Mouse (Mus musculus): ENCODE results near the gene Eef2kmt. TPM values are rescaled to one million over a fixed set of nuclear protein-coding genes. Genes with fewer than 3 reads are reported as not detected.

Gene Eef2kmt
- 4.1 and 6.3 TPM in 2 replicates for polyA plus RNA-seq (2011; ENCODE audit: insufficient read depth, insufficient read length, low replicate concordance, missing spikeins)

DNA sequence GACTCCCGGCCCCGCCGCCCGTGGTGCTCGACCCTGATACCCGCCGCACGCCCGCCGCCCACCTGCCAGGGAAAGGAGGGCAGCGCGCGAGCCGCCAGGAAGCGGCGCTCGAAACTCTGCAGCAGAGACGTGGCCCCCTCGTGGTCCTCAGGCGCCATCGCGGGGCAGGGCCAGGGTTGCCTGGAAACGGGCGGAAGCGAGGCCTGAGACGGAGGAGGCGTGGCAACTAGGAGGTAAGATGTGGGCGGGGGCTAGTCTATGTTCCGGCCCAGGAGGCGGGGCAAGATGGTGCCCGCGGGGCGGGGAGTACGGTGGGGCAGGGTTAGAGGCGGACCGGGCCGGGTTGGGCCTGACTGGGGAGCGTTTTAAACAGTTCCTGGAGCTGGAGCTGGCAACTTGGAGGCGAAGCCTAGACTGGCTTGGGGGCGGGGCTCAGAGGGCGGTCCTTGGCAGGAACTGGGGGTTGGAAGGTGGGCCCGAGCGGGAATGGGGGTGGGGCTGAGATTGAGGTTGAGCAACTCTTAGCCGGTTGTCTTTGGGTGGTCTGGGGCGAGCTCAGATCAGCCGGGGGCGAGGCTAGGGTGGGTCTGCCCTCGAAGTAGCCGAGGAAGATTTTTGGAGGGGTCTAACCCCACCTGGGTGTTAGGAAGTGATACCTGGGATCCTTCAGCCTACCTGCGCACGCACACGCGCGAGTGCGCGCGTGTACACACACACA, at the start of gene Eef2kmt:
Eef2kmt (minus strand) TSS at position 205 of the 718 bp plus-strand sequence.
- H3K4me1 ChIP-seq (ENCODE audit: control insufficient read depth, insufficient read depth, low read length), result no peaks in the 10 kb centered on the region; the same call in 1 of the 2 replicates
- peak within 1 kb of the TSS; percentile 39 for H3K27ac ChIP-seq (ENCODE audit: control insufficient read depth, insufficient read depth, low read depth, low read length, poor library complexity)
- H3K4me3 ChIP-seq (replicated peaks; ENCODE audit: control insufficient read depth, low read depth, low read length), result peak within 1 kb of the TSS; percentile 70
- WGBS, result 2% methylated on average over 57 of the region's 57 CpGs
- peak; percentile 52; the same call in 1 of the 2 replicates for TF ChIP-seq CTCF (IDR thresholded peaks at IDR 0.05; ENCODE audit: control insufficient read depth, insufficient read depth, low read length)
- TF ChIP-seq POLR2A (IDR thresholded peaks at IDR 0.05; ENCODE audit: borderline replicate concordance, control insufficient read depth, low read depth, low read length), result peak; percentile 42; the same call in 1 of the 2 replicates

DNA sequence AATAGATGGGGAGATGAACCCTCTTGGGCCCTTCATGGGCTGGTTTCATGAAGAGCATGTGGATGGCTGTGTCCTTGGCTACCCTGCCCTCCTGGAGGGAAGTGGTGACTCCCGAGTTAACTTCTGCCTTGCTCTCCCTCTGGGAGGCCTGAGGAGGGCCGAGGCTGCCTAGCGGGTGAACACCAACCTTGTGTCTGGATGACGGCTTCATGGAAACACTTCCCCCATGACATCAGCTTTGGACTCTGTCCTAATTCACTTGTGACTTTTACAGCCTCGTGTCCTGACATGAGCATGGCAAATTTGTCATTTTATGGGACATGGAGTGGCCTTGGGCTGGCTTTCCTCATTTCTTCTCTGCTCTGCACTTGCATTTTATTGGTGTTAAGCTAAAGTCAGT, 39.5 kb upstream of the Eef2kmt start:
- no peak for TF ChIP-seq POLR2A (IDR thresholded peaks at IDR 0.05; ENCODE audit: borderline replicate concordance, control insufficient read depth, low read depth, low read length)
- TF ChIP-seq CTCF (IDR thresholded peaks at IDR 0.05; ENCODE audit: control insufficient read depth, insufficient read depth, low read length), result no peak
- 65% methylated on average over 5 of the region's 5 CpGs for WGBS
- no peaks in the 10 kb centered on the region for H3K4me1 ChIP-seq (ENCODE audit: control insufficient read depth, insufficient read depth, low read length)
- H3K27ac ChIP-seq (ENCODE audit: control insufficient read depth, insufficient read depth, low read depth, low read length, poor library complexity), result no peak overlapping the region
- no peak overlapping the region for H3K4me3 ChIP-seq (replicated peaks; ENCODE audit: control insufficient read depth, low read depth, low read length)

- H3K27ac ChIP-seq (ENCODE audit: control insufficient read depth, insufficient read depth, low read depth, low read length, poor library complexity), result no peak overlapping the region
- 28% methylated on average over 3 of the region's 3 CpGs for WGBS
- no peak for TF ChIP-seq CTCF (IDR thresholded peaks at IDR 0.05; ENCODE audit: control insufficient read depth, insufficient read depth, low read length)
- TF ChIP-seq POLR2A (IDR thresholded peaks at IDR 0.05; ENCODE audit: borderline replicate concordance, control insufficient read depth, low read depth, low read length), result no peak
- H3K4me3 ChIP-seq (replicated peaks; ENCODE audit: control insufficient read depth, low read depth, low read length), result no peak overlapping the region
- no peaks in the 10 kb centered on the region for H3K4me1 ChIP-seq (ENCODE audit: control insufficient read depth, insufficient read depth, low read length)
Observed at GRCm38 (mm10) chr16:5285376-5285775, 29.6 kb upstream of the Eef2kmt start.

DNA sequence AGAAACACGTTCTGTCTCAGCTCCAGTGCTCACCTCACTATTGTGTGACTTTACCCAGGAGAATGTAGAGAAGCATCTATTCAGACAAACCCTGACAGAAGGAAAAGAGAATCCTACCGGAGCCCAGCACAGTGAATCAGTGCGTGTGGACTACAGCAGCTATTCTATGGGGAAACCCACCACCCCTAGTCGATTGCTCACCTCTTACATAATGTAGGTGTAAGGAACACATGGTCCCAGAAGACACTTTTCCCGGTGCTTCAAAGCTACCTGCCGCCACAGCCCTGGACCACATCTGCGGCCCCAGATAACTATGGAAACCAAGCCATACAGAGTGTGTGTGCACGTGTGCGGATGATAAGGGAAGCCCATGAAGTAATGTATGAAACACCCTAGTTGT, 26.9 kb upstream of the Eef2kmt start:
- Histone ChIP-seq H3K4me3 (replicated peaks; ENCODE audit: control insufficient read depth, low read depth, low read length) (no peak overlapping the region), H3K4me1 (ENCODE audit: control insufficient read depth, insufficient read depth, low read length) (no peaks in the 10 kb centered on the region), H3K27ac (ENCODE audit: control insufficient read depth, insufficient read depth, low read depth, low read length, poor library complexity) (no peak overlapping the region)
- WGBS, result 80% methylated on average over 9 of the region's 9 CpGs
- no peak for TF ChIP-seq CTCF (IDR thresholded peaks at IDR 0.05; ENCODE audit: control insufficient read depth, insufficient read depth, low read length)
- no peak for TF ChIP-seq POLR2A (IDR thresholded peaks at IDR 0.05; ENCODE audit: borderline replicate concordance, control insufficient read depth, low read depth, low read length)

DNA sequence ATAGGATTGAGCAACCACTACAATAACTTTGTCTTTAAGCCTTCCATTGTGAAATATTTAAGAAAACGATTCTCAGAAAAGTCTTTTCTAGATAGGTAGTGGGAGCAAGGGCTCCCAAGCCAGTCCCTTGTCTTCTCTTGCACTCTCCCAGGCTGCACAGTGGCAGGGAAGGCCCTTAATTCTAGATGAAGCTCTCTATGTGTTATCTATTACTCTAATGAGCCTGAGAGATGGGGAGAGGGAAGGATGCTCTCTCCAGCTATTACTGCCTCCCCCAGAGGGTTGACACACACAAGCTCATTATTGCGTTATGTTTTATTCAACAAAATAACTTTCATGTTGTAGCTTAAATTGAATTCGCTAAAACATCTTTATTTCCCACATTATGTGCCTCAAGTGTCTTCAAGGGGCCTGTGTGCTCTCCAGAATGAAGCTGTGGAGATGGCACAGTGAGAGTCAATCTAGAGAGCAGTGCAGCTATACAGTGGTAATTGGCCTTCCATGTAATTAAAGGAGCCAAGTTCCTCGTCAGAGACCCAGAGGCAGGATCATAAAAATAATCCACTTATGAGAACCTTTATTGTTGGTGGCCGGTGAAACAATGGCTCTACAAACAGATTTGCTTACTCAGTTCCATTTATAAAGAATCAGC, 23.9 kb upstream of the Eef2kmt start:
- H3K4me3 ChIP-seq (replicated peaks; ENCODE audit: control insufficient read depth, low read depth, low read length), result no peak overlapping the region
- TF ChIP-seq CTCF (IDR thresholded peaks at IDR 0.05; ENCODE audit: control insufficient read depth, insufficient read depth, low read length) (no peak), POLR2A (IDR thresholded peaks at IDR 0.05; ENCODE audit: borderline replicate concordance, control insufficient read depth, low read depth, low read length) (no peak)
- H3K27ac ChIP-seq (ENCODE audit: control insufficient read depth, insufficient read depth, low read depth, low read length, poor library complexity), result no peak overlapping the region
- no peaks in the 10 kb centered on the region for H3K4me1 ChIP-seq (ENCODE audit: control insufficient read depth, insufficient read depth, low read length)
- 74% methylated on average over 5 of the region's 5 CpGs for WGBS

- Histone ChIP-seq H3K4me3 (replicated peaks; ENCODE audit: control insufficient read depth, low read depth, low read length) (no peak overlapping the region), H3K27ac (ENCODE audit: control insufficient read depth, insufficient read depth, low read depth, low read length, poor library complexity) (no peak overlapping the region), H3K4me1 (ENCODE audit: control insufficient read depth, insufficient read depth, low read length) (no peaks in the 10 kb centered on the region)
- TF ChIP-seq POLR2A (IDR thresholded peaks at IDR 0.05; ENCODE audit: borderline replicate concordance, control insufficient read depth, low read depth, low read length), result no peak
- TF ChIP-seq CTCF (IDR thresholded peaks at IDR 0.05; ENCODE audit: control insufficient read depth, insufficient read depth, low read length), result no peak
- WGBS, result 60% methylated on average over 3 of the region's 3 CpGs
Observed at GRCm38 (mm10) chr16:5272371-5272770, 16.6 kb upstream of the Eef2kmt start.

DNA sequence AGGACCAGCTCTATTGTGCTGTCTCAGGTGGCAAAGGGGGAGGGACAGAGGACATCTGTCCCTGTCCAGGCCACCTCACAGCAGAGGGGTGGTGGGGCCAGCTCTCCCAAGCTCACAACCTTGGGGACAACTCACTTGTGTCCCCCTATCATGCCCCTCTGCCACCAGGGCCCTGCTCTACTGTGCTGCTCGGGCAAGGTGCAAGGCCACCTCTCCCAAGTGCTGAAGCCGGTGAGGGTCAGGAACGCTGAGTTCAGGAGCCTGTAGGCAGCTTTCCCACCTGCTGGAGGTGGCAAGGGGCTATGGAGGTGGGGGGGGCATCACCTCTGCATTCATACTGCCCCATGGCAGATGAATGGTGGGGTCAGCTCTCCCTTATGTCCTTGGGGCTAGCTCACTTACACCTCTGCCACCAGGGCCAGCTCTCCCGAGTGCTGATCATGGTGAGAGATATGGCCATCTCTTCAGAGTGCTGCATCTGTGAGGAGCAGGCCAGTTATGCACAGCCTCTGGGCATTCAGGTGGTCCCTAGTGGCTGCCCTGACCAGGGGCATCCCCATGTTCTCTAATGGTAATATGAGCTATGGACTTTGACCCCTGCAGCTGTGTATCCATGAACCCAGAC, 15.7 kb upstream of the Eef2kmt start:
- no peak overlapping the region for H3K27ac ChIP-seq (ENCODE audit: control insufficient read depth, insufficient read depth, low read depth, low read length, poor library complexity)
- no peaks in the 10 kb centered on the region for H3K4me1 ChIP-seq (ENCODE audit: control insufficient read depth, insufficient read depth, low read length)
- TF ChIP-seq CTCF (IDR thresholded peaks at IDR 0.05; ENCODE audit: control insufficient read depth, insufficient read depth, low read length), result no peak
- no peak overlapping the region for H3K4me3 ChIP-seq (replicated peaks; ENCODE audit: control insufficient read depth, low read depth, low read length)
- 76% methylated on average over 4 of the region's 4 CpGs for WGBS

DNA sequence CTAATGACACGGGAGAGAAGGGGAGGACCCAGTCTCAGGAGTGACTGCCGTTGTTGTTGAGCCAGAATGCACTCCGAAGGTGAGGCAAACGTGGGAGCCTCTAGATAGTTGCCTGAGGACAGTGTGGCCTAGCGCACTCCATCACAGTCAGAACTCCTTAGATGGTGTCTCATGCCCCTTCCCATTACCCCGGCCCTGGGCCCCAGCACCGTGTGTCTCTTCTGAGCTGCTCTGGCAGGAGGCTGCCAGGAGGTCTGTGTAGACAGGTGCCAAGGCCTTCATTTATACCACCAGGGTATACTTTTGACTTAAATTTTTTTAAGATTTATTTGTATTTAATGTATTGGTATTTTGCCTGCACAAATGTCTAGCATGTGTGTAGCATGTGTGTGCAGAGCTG, 8.1 kb upstream of the Eef2kmt start:
- TF ChIP-seq CTCF (IDR thresholded peaks at IDR 0.05; ENCODE audit: control insufficient read depth, insufficient read depth, low read length) (no peak), POLR2A (IDR thresholded peaks at IDR 0.05; ENCODE audit: borderline replicate concordance, control insufficient read depth, low read depth, low read length) (no peak)
- Histone ChIP-seq H3K4me3 (replicated peaks; ENCODE audit: control insufficient read depth, low read depth, low read length) (no peak overlapping the region), H3K4me1 (ENCODE audit: control insufficient read depth, insufficient read depth, low read length) (no peaks in the 10 kb centered on the region), H3K27ac (ENCODE audit: control insufficient read depth, insufficient read depth, low read depth, low read length, poor library complexity) (no peak overlapping the region)
- WGBS, result 81% methylated on average over 7 of the region's 7 CpGs
